In genomic region chr17:29033569-29034061, GRCm38 (mm10) we compare ENCODE assay signal across 7 mouse cellular contexts. TPM values are rescaled to one million over a fixed set of nuclear protein-coding genes. Genes with fewer than 3 reads are reported as not detected.
DNase-seq lines count a peak whose midpoint lies in the region; ATAC-seq and TF ChIP-seq lines count a peak whose summit lies in the region.

No protein-coding gene starts in this region.

- WGBS in forebrain, embryonic 16.5 days: 0% methylated on average over 6 of the region's 6 CpGs
- WGBS in limb, embryonic 13.5 days: under 1% methylated on average over 6 of the region's 6 CpGs
- WGBS in stomach, postnatal 0 days: 0% methylated on average over 6 of the region's 6 CpGs

- H3K4me1 ChIP-seq in forebrain, embryonic 16.5 days (replicated peaks; ENCODE audit: control insufficient read depth, insufficient read depth, low read length): peaks cover 33% of the 10 kb centered on the region
- H3K4me1 ChIP-seq in limb, embryonic 13.5 days: peaks cover 31% of the 10 kb centered on the region
- H3K4me1 ChIP-seq in stomach, postnatal 0 days (replicated peaks; ENCODE audit: control insufficient read depth, insufficient read depth): no peaks in the 10 kb centered on the region

- no peak overlapping the region; the same call in 1 of the 2 replicates for H3K27ac ChIP-seq in forebrain, embryonic 16.5 days (ENCODE audit: low read length)
- H3K27ac ChIP-seq in limb, embryonic 13.5 days: 0 out of 2 replicates have a peak overlapping the region, but pooled peaks have one; percentile 17
- H3K27ac ChIP-seq in stomach, postnatal 0 days (replicated peaks): peak overlapping the region; percentile 99

- peak; percentile 51 for DNase-seq in thymus, postnatal 14 days
- no peak for DNase-seq in thymus, postnatal 10 days (ENCODE audit: low spot score in 2 of 2)
- peak; percentile 35 for DNase-seq in stomach, postnatal 0 days (ENCODE audit: low spot score)
- no peak for DNase-seq in right cerebral cortex, postnatal 36 days (ENCODE audit: low spot score in 2 of 2)
- DNase-seq in ovary, adult 18-20 months (ENCODE audit: low spot score): no peak

- no peak for TF ChIP-seq EP300 in stomach, postnatal 0 days (optimal IDR thresholded peaks at IDR 0.05)

- no peaks in the 10 kb centered on the region for H3K9me3 ChIP-seq in forebrain, embryonic 16.5 days (ENCODE audit: control insufficient read depth, low read length)
- no peaks in the 10 kb centered on the region for H3K9me3 ChIP-seq in limb, embryonic 13.5 days
- no peaks in the 10 kb centered on the region for H3K9me3 ChIP-seq in stomach, postnatal 0 days (ENCODE audit: control insufficient read depth, low read length)

- H3K4me3 ChIP-seq in forebrain, embryonic 16.5 days (replicated peaks; ENCODE audit: low read length): peak overlapping the region; percentile 56
- peak overlapping the region; percentile 72 for H3K4me3 ChIP-seq in limb, embryonic 13.5 days
- peak overlapping the region; percentile 75 for H3K4me3 ChIP-seq in stomach, postnatal 0 days (ENCODE audit: low read depth, low read length)

- H3K4me2 ChIP-seq in forebrain, embryonic 16.5 days (ENCODE audit: low read length): peak overlapping the region; percentile 99
- H3K4me2 ChIP-seq in limb, embryonic 13.5 days (replicated peaks): peak overlapping the region; percentile 89
- H3K4me2 ChIP-seq in stomach, postnatal 0 days (replicated peaks; ENCODE audit: low read depth): peak overlapping the region; percentile 59

- peaks cover 16% of the 10 kb centered on the region for H3K36me3 ChIP-seq in forebrain, embryonic 16.5 days (ENCODE audit: control insufficient read depth, insufficient read depth)
- H3K36me3 ChIP-seq in limb, embryonic 13.5 days: peaks cover 26% of the 10 kb centered on the region
- peaks cover 11% of the 10 kb centered on the region for H3K36me3 ChIP-seq in stomach, postnatal 0 days (ENCODE audit: control insufficient read depth, insufficient read depth, low read length)

- H3K27me3 ChIP-seq in forebrain, embryonic 16.5 days (replicated peaks; ENCODE audit: control insufficient read depth, insufficient read depth, low read length): no peaks in the 10 kb centered on the region
- no peaks in the 10 kb centered on the region for H3K27me3 ChIP-seq in limb, embryonic 13.5 days
- no peaks in the 10 kb centered on the region for H3K27me3 ChIP-seq in stomach, postnatal 0 days (ENCODE audit: control insufficient read depth, insufficient read depth, low read length)

- TF ChIP-seq CTCF in stomach, postnatal 0 days (IDR thresholded peaks at IDR 0.05; ENCODE audit: low read depth): no peak

- ATAC-seq in forebrain, embryonic 16.5 days: no peak
- no peak for ATAC-seq in limb, embryonic 13.5 days (ENCODE audit: low FRiP score, low read depth)
- no peak for ATAC-seq in stomach, postnatal 0 days (ENCODE audit: low FRiP score, low TSS enrichment)

- H3K9ac ChIP-seq in forebrain, embryonic 16.5 days (replicated peaks; ENCODE audit: low read depth, low read length): peak overlapping the region; percentile 87
- H3K9ac ChIP-seq in limb, embryonic 13.5 days: peak overlapping the region; percentile 90
- H3K9ac ChIP-seq in stomach, postnatal 0 days (ENCODE audit: low read length): peak overlapping the region; percentile 96

RNA-seq across cellular contexts. Expression of gene Srsf3, which starts 1.2 kb away (rescaled TPM):
- 571 and 653 TPM in 2 replicates for polyA plus RNA-seq in forebrain, embryonic 16.5 days (2015; fragmentation: Nextera tagmentation; extraction: Ambion mirVana)
- 694 and 714 TPM in 2 replicates for polyA plus RNA-seq in limb, embryonic 13.5 days (2015; fragmentation: Nextera tagmentation; extraction: Ambion mirVana)
- 279 and 305 TPM in 2 replicates for polyA plus RNA-seq in stomach, postnatal 0 days (2015; fragmentation: Nextera tagmentation; extraction: Ambion mirVana)

RNA-seq across cellular contexts. Expression of gene Stk38, which starts 25.8 kb away (rescaled TPM):
- polyA plus RNA-seq in forebrain, embryonic 16.5 days (2015; fragmentation: Nextera tagmentation; extraction: Ambion mirVana): 129 and 136 TPM in 2 replicates
- 119 and 120 TPM in 2 replicates for polyA plus RNA-seq in limb, embryonic 13.5 days (2015; fragmentation: Nextera tagmentation; extraction: Ambion mirVana)
- 64.8 and 68.7 TPM in 2 replicates for polyA plus RNA-seq in stomach, postnatal 0 days (2015; fragmentation: Nextera tagmentation; extraction: Ambion mirVana)

RNA-seq across cellular contexts. Expression of gene Cdkn1a, which starts 57.2 kb away (rescaled TPM):
- 37.9 and 52.0 TPM in 2 replicates for polyA plus RNA-seq in forebrain, embryonic 16.5 days (2015; fragmentation: Nextera tagmentation; extraction: Ambion mirVana)
- 91.0 and 92.1 TPM in 2 replicates for polyA plus RNA-seq in limb, embryonic 13.5 days (2015; fragmentation: Nextera tagmentation; extraction: Ambion mirVana)
- 484 and 502 TPM in 2 replicates for polyA plus RNA-seq in stomach, postnatal 0 days (2015; fragmentation: Nextera tagmentation; extraction: Ambion mirVana)

Comparison
In these comparisons a context has a peak if more than half of its experiments do, and no peak if none do; other contexts are left out.
1. DNase-seq: peak in thymus, postnatal 14 days (single experiment) and stomach, postnatal 0 days (single experiment); none in thymus, postnatal 10 days (0 of 2), right cerebral cortex, postnatal 36 days (0 of 2) and ovary, adult 18-20 months (single experiment).
2. Peak in every context shown above with its lines, with median percentiles within 50 percentile points of each other: H3K4me2 ChIP-seq, H3K4me3 ChIP-seq and H3K9ac ChIP-seq.